Mouse (Mus musculus): ENCODE results near the gene Gm17361.
"Not testable (repeated sequence)": the region's sequence is repeated elsewhere in the genome, so short reads cannot be mapped to it uniquely, and the experiment has no call there.

Gm17361 gene

DNA sequence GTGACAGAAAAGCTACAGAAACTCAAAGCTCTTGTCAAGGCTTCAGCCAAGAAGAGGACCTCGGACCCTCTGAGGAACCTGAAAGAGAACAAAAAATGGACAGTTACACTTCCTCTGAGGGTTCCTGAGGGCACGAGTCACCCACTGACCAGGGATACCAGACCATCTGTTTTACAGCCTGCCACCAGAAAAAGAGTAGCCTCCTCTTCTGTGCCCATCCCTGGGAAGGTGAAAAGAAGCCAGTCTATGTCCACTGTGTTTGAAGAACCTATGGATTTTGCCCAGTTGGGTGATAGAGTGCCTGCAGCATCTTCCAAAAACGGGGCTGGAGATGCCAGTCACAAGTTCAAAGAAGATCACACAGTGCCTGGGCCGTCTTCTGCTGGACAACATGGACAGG lies at the start of gene Gm17361:
Gene Gm17361, plus strand, starts transcription at position 301 of the 400 bp plus-strand sequence.
- not testable (repeated sequence) for DNase-seq (ENCODE audit: inconsistent age in 2 of 2, low spot score in 1 of 2)
